Mouse (Mus musculus) heart, embryonic 14.5 days (tissue): ENCODE data around the gene Cga. TPM values are rescaled to one million over a fixed set of nuclear protein-coding genes. Genes with fewer than 3 reads are reported as not detected.

Experiments used
- ATAC-seq: fragments of 200-750 bp; cut with Nextera tagmentation; 2 replicates; pipeline ENCODE4 v1.8.0; 2017; ENCODE audit warnings: low read depth, moderate TSS enrichment; ENCODE audit not compliant: insufficient number of reproducible peaks, insufficient read depth, low FRiP score
- H3K27ac ChIP-seq, 2 experiments: fragments of 200-500 bp in 1 of 2; fragments of 300-500 bp in 1 of 2; sonication (generic) in 1 of 2; replicated peaks in 1 of 2; 2 replicates each; pipeline ENCODE4 v1.5.1; 2012 to 2014; ENCODE audit warnings: low read depth in 2 of 2, low read length in 2 of 2, control low read depth in 1 of 2, mild to moderate bottlenecking in 1 of 2, mixed read lengths in 1 of 2; ENCODE audit not compliant: control insufficient read depth in 1 of 2, insufficient read depth in 1 of 2
- H3K27me3 ChIP-seq: fragments of 300-500 bp; sonication (generic); 2 replicates; pipeline ENCODE4 v1.6.1; 2014; ENCODE audit warnings: mild to moderate bottlenecking, low read length, control low read depth; ENCODE audit not compliant: control insufficient read depth, insufficient read depth
- H3K36me3 ChIP-seq: fragments of 300-500 bp; sonication (generic); 2 replicates; pipeline ENCODE4 v1.6.1; 2014; ENCODE audit warnings: mild to moderate bottlenecking, control low read depth, low read length, mixed read lengths; ENCODE audit not compliant: control insufficient read depth, insufficient read depth
- H3K4me1 ChIP-seq, 2 experiments: fragments of 200-500 bp in 1 of 2; fragments of 300-500 bp in 1 of 2; sonication (generic) in 1 of 2; 2 replicates each; pipeline ENCODE4 v1.6.1; 2012 to 2014; ENCODE audit warnings: low read length in 2 of 2, control low read depth in 1 of 2, mixed read lengths in 1 of 2; ENCODE audit not compliant: control insufficient read depth in 2 of 2, insufficient read depth in 2 of 2
- H3K4me2 ChIP-seq: fragments of 300-500 bp; sonication (generic); 2 replicates; pipeline ENCODE4 v1.6.1; 2014; ENCODE audit warnings: mild to moderate bottlenecking, low read length
- H3K4me3 ChIP-seq, 2 experiments: fragments of 200-500 bp in 1 of 2; fragments of 300-500 bp in 1 of 2; sonication (generic) in 1 of 2; 2 replicates each; pipeline ENCODE4 v1.5.1; 2012 to 2014; ENCODE audit warnings: low read length in 2 of 2, mild to moderate bottlenecking in 2 of 2, control low read depth in 1 of 2, low read depth in 1 of 2, moderate library complexity in 1 of 2; ENCODE audit not compliant: control insufficient read depth in 1 of 2, insufficient read depth in 1 of 2
- H3K9ac ChIP-seq: fragments of 300-500 bp; sonication (generic); 2 replicates; pipeline ENCODE4 v1.6.1; 2014; ENCODE audit warnings: mild to moderate bottlenecking, low read length
- H3K9me3 ChIP-seq: fragments of 300-500 bp; sonication (generic); 2 replicates; pipeline ENCODE4 v1.6.1; 2016; ENCODE audit warnings: low read length, control low read depth; ENCODE audit not compliant: control insufficient read depth
- WGBS: fragments of 180-500 bp; shearing (Covaris S2); extraction: QIAGEN DNeasy Blood & Tissue Kit; methylation state at CpG from one replicate; pipeline ENCODE4 v1.1.7; 2014; 5-methylcytosine and 5-hydroxymethylcytosine counted together
- polyA plus RNA-seq: library from polyadenylated mRNA; unstranded; fragments of >200 nt; fragmentation: Nextera tagmentation; extraction: Ambion mirVana; gene quantifications from 2 replicates; pipeline ENCODE4 v1.2.1, GENCODE M21; 2014

Cga gene
- polyA plus RNA-seq, 1 experiment from 2014 or later, result not detected

DNA sequence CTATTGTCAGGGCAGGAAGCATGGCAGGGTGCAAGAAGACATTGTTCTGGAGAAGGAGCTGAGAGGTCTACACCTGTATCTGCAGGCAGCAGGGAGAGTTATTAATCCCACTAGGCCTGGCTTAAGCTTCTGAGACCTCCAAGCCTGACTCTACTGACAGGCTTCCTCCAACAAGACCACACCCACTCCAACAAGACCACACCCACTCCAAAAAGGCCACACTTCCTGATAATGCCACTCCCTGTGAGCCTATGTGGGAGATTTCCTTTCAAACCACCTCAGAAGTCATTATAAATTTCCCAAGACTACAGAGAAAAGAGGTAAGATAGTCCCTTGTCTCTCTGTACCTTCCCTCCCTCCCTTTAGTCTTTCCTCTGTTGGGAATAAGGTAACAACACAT, 53.6 kb downstream of the Cga start:
- H3K9me3 ChIP-seq, result no peaks in the 10 kb centered on the region
- no peak overlapping the region for H3K9ac ChIP-seq
- no peaks in the 10 kb centered on the region for H3K4me1 ChIP-seq
- H3K36me3 ChIP-seq, result no peaks in the 10 kb centered on the region
- H3K4me3 ChIP-seq, result no peak overlapping the region
- H3K27me3 ChIP-seq, result no peaks in the 10 kb centered on the region
- ATAC-seq, result no peak
- no peak overlapping the region for H3K27ac ChIP-seq
- H3K4me2 ChIP-seq, result no peak overlapping the region

DNA sequence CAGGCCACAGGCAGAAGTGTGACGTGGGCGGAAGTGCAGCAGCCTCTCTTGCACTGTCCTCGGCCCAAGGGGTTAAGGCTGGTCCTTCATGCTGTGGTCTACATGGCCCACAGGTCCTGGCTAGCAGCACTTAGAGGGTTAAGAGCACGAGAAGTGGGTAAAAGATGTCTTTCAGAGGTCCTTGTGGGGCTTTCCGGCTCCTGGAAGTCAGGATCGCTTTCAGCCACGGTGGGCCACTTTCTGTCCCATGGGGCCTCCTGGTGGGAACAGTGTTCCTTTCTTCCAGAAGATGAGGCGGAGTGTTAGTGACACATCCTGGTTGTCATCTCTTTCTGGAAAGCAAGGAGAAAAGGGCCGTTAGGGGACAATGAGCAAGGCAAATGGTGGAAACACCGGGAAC, 60.1 kb downstream of the Cga start:
- Histone ChIP-seq H3K4me1 (no peaks in the 10 kb centered on the region), H3K9ac (no peak overlapping the region), H3K4me2 (no peak overlapping the region), H3K27me3 (no peaks in the 10 kb centered on the region), H3K27ac (no peak overlapping the region), H3K4me3 (no peak overlapping the region), H3K36me3 (no peaks in the 10 kb centered on the region), H3K9me3 (no peaks in the 10 kb centered on the region)
- ATAC-seq, result no peak
- WGBS, result 74% methylated on average over 10 of the region's 10 CpGs

Other genes with a start within 250 kb of the Cga start
- 47.9 and 55.7 TPM in 2 replicates for gene Slc35a1, start 206.3 kb upstream of the Cga start, polyA plus RNA-seq
- 0.38 TPM in 1 of 2 replicates, not detected in the other for gene Cfap206, start 163.6 kb upstream of the Cga start, polyA plus RNA-seq
- not detected in 2 replicates for gene Gm136, start 137.5 kb upstream of the Cga start, polyA plus RNA-seq
- 68.0 and 84.5 TPM in 2 replicates for gene Smim8, start 115.4 kb upstream of the Cga start, polyA plus RNA-seq
- 17.8 and 18.7 TPM in 2 replicates for gene Zfp292, start 10.8 kb upstream of the Cga start, polyA plus RNA-seq